Mouse (Mus musculus) right cerebral cortex, postnatal 25 days (tissue): ENCODE data around the gene Dusp8.
A peak's percentile ranks its signal among the peaks of the same experiment; 100 is the strongest.
"Not testable (repeated sequence)": the region's sequence is repeated elsewhere in the genome, so short reads cannot be mapped to it uniquely, and the experiment has no call there.

ENCODE experiments used
- DNase-seq: peaks from one replicate; pipeline ENCODE4 v3.0.0; 2022

The Dusp8 gene

GRCm38 (mm10) chr7:142095183-142095931 is at the start of gene Dusp8:
Dusp8 (minus strand) TSS chr7:142095843.
- peak; percentile 97 for DNase-seq

GRCm38 (mm10) chr7:142144507-142144906 is 48.9 kb upstream of the Dusp8 start, which contains the start of gene Gm45337:
Gm45337 (minus strand) TSS chr7:142144607.
- no peak for DNase-seq

GRCm38 (mm10) chr7:142143506-142144010 is 47.9 kb upstream of the Dusp8 start:
- not testable (repeated sequence) for DNase-seq

- no peak for DNase-seq
Observed at GRCm38 (mm10) chr7:142140696-142141095, 45.1 kb upstream of the Dusp8 start.

GRCm38 (mm10) chr7:142135934-142136333 is 40.3 kb upstream of the Dusp8 start, which contains the start of gene Gm39115:
Gm39115 (minus strand) TSS chr7:142136034.
- not testable (repeated sequence) for DNase-seq

GRCm38 (mm10) chr7:142134206-142134995 is 38.8 kb upstream of the Dusp8 start:
- peak; percentile 14 for DNase-seq

- DNase-seq, result no peak
Observed at GRCm38 (mm10) chr7:142128843-142129242, 33.2 kb upstream of the Dusp8 start.

- DNase-seq, result not testable (repeated sequence)
Observed at GRCm38 (mm10) chr7:142120629-142121028, 25.0 kb upstream of the Dusp8 start, which contains the start of gene Gm45618. Gm45618 (minus strand) TSS chr7:142120729.

GRCm38 (mm10) chr7:142119632-142120031 is 24.0 kb upstream of the Dusp8 start:
- no peak for DNase-seq

GRCm38 (mm10) chr7:142104747-142105146 is 9.1 kb upstream of the Dusp8 start:
- DNase-seq, result no peak

GRCm38 (mm10) chr7:142097776-142098175 is 2.1 kb upstream of the Dusp8 start:
- DNase-seq, result peak; percentile 78

- DNase-seq, result no peak
Observed at GRCm38 (mm10) chr7:142096701-142097100, 1.1 kb upstream of the Dusp8 start.

- peak; percentile 77 for DNase-seq
Observed at GRCm38 (mm10) chr7:142094301-142095143, 1.1 kb downstream of the Dusp8 start.

- DNase-seq, result no peak
Observed at GRCm38 (mm10) chr7:142093696-142094240, 1.9 kb downstream of the Dusp8 start.

GRCm38 (mm10) chr7:142092991-142093390 is 2.7 kb downstream of the Dusp8 start:
- DNase-seq, result no peak

GRCm38 (mm10) chr7:142091848-142092247 is 3.8 kb downstream of the Dusp8 start:
- no peak for DNase-seq

GRCm38 (mm10) chr7:142089648-142090447 is 5.8 kb downstream of the Dusp8 start:
- no peak for DNase-seq

GRCm38 (mm10) chr7:142088886-142089285 is 6.8 kb downstream of the Dusp8 start:
- no peak for DNase-seq

GRCm38 (mm10) chr7:142087069-142087652 is 8.5 kb downstream of the Dusp8 start:
- DNase-seq, result no peak

GRCm38 (mm10) chr7:142086159-142086905 is 9.3 kb downstream of the Dusp8 start:
- no peak for DNase-seq
